Mouse (Mus musculus) c-Kit-positive CD71-positive TER-119-negative erythroid progenitor cells, embryonic 14.5 days (primary cell): ENCODE results near the gene Spata31d1d.
"Not testable (repeated sequence)": the region's sequence is repeated elsewhere in the genome, so short reads cannot be mapped to it uniquely, and the experiment has no call there.

Experiments used
- DNase-seq: peaks from one replicate; pipeline ENCODE4 v3.0.0-alpha.2; 2013; ENCODE audit warnings: low read depth

The Spata31d1d gene

DNA sequence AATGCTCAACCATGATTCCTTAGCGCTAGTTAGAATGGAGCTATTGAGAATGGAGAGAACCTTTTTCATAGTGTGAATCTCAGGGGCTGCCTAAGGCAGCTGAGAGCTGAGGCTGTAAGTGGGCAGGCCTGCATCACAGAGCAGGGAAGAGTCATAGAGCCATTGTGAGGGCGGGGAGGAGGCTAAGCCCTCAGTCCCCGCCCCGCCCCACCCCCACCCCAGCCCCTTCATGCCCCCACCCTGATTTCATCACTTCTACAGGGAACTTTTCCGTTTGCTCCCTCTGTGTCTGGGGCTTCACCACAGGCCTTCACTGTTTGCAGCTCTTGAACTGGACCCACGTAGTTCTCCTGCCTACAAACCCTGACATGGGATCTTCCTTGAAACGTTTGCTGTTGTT is at the start of gene Spata31d1d:
Gene Spata31d1d (minus strand): TSS at position 101 of the 400 bp plus-strand sequence.
- no peak for DNase-seq

DNA sequence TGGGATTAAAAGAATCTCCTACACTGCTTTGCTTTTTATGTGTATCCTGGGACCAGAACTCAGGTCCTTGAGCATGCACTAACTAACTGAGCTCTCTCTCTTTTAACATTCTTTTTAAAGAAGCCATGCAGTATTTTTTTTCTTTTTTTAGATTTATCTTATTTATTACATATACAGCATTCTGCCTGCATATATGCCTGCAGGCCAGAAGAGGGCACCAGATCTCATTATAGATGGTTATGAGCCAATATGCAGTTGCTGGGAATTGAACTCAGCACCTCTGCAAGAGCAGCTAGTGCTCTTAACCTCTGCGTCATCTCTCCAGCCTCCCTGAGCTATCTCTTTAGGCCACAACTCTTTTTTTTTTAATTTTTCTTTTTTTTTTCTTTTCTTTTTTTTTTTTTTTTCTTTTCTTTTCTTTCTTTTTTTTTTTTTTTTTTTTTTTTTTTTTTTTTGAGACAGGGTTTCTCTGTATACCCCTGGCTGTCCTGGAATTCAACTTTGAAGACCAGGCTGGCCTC is 48.3 kb upstream of the Spata31d1d start:
- not testable (repeated sequence) for DNase-seq

DNA sequence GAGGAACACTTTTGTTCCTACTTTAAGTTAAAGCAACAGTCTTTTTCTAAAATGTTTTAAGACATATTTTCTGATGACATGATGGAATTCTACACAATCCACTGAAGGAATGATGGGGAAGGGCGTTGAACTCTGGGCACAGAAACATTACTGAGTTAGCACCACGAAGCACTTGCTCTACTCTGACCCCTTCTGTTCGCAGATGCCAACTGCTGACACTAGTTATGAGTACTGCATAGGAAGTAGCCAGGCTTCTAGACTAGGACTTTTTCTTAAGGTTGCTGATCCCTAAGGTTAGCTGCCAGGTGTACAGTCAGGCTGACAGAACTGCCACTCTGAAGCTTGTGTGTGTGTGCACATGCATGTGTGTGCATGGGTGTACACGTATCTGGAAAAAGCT is 47.7 kb upstream of the Spata31d1d start:
- no peak for DNase-seq

DNA sequence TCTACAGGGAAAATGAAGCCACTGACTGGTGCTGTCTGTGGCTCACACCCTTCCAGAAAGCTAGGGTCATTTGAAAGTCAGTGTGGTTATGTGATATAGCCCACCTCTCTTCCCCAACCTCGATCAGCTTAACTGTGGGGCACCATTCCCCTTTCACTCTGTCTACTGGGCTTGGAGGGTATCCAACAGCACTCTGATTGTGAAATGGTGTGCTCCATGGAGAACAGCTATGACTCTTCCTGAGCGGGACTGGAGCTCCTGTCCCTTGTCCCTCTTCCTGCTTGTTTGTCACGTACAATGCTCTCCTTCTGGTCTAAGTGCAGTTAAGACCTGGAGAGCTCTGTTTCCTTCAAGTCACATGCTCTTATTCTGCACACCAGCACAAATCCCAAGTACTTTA is 43.6 kb upstream of the Spata31d1d start:
- no peak for DNase-seq

DNA sequence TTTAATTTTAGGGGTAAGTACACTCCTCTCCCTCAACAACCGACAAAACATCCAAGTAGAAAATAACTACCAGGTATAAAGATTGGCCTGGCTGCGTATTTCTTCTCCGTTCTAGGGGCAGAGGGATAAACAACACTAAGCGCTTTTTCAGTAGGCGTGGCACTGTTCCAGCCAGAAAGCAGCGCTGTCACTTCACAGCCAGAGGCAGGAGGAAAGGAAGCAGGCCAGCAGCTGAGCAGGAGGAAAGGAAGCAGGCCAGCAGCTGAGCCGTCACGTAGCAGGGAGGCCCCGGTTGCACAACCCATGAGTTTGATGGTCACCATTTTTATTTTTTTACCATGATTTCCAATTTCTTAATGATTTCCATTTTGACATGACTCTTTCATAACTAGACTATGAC is 39.7 kb upstream of the Spata31d1d start:
- DNase-seq = peak; percentile 73

DNA sequence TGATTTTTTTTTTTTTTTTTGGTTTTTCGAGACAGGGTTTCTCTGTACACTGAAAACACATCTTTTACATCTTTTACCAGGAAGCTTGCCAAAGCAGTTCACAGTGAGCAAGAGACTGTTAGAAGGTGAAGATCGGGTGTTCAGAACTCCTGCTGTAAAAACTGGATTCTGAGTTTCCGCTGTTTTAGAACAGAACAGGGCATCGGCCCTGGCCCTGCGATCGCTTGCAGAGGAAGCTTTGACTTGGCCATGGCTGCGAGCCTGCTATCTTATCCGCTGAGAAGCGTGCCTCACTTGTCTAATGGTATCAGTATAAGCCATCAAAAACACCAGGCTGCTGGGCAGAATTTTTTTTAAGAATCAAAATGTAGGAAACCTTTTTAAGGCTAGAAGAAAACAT is 39.3 kb upstream of the Spata31d1d start:
- no peak for DNase-seq

DNA sequence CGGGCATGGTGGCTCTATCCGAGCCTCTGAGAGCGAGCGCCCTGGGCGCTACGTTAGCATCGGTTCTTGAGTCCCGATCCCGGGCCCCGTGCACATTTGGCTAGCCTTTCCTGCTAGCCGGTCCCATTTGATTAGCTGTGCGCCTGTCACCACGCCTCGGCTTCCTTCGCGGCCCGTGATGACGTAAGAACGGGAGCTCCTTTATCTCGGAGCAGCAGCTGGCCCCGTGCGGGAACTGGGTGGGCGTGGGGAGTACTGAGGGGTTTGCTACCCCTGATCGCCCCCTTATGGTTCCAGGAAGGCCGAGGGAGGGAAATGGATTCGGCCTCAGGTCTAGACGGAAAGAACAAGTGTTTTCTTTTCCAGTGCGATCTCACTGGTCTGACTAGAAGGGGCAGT is 38.6 kb upstream of the Spata31d1d start:
- peak; percentile 98 for DNase-seq

DNA sequence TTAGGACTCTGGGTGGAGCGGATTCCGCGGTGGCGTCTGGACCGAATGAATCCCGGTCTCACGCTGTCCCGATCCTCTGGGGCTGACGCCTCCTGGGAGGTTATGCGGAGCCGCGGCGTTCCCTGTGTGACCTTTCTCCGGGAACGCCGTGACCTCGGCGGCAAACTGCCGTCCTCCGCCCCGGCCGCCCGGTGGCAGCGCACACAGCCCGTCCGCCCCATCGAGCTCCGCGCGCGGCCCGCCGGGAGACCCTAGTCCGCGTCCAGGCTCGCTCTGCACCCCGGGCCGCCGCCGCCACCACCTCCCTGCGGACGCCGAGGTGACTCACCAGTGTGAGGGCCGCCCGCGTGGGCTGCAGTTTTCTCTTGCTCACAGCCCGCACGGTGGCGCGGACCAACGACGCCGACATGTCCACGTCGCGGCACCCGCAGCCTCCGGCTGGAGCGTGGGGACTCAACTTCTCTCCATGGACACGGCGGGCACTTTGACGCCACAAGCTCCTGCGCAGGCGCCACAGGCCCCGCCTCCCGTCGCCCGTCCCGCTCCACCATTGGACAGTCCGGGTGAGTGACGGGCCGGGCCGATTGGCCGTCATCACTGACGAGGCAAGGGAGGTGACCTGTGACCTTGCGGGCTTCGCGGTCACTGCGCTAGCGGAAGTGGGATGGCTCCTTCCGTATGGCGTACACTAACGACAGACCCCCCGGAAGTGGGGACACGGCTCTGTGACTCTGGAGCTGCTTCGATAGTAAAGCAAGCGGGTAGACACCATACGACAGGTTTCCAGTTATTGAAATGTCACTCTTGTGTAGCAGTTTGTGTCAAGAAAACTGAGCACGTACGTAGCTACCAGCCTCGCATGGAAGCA is 38.0 kb upstream of the Spata31d1d start, which contains the start of gene Isca1:
Gene Isca1 (minus strand): TSS at position 515 of the 868 bp plus-strand sequence.
- DNase-seq = peak; percentile 93

DNA sequence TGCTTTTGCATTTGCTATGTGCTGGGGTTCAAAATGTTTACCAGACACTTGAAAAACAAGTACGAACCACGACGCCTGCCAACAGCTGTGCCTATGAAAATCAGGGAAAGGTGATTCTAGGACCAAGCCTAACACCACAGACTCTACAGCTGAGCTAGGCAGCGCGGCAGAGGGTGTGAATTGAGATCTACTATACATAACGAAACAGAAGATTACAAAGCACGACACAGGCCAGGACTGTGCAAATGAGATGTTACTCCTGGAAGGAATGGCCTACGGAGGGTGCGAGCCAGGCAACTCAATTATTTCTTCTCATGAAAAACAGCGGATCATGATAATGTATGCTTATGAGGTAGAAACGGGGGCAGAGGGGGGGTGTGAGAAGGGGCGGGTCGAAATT is 37.0 kb upstream of the Spata31d1d start:
- DNase-seq = no peak

DNA sequence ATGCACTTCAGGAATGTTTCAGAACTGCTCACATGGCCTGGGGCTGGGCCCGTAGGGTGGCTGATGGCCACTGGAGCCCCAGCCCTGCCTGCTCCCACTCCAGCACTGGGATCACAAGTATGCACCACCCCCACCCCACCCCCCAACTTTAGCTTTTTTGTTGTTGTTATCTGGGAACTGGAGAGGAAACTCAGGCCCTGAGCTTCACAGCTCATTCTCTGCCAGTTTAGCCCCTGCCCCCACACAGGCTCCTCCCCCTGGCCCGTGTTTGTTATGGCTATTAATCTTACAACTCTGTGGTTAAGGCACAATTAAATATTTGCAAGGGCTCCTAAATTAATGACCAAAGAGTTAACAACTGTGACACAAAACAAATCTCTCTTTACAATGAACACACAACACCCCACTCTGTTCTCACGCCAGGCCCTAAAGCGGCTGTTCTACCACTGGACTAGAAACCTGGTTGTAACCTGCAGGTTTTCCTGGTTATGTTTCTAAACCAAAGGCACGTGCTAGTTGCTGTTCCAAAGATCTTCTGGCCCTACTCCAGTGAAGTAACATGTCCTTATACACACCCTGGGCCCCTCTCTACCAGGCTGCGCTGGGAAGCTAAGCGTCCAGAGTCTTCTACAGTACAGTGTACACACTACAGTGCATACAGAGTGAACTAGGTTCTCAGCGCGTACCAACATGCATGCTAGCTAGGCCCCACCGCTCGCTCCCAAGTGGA is 35.4 kb upstream of the Spata31d1d start:
- DNase-seq = no peak

DNA sequence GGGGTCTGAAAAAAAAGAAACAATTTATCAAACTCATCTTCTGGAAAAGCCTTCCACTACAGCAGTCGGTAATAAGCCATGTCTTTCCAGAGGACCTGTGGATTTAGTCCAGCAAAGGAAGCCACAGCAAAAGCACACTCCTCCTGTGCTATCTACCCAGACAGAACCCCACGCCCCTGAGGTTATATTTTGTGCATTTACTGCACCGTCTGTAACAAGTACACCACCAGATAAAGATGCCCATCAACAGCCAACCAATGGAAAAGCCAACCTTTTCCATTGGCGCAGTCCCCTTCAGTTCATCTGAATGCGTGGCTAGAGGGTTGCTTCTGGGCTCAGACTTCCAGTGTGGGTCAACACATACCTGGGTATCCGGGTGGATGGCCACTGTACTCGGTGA is 31.2 kb upstream of the Spata31d1d start:
- DNase-seq = no peak

DNA sequence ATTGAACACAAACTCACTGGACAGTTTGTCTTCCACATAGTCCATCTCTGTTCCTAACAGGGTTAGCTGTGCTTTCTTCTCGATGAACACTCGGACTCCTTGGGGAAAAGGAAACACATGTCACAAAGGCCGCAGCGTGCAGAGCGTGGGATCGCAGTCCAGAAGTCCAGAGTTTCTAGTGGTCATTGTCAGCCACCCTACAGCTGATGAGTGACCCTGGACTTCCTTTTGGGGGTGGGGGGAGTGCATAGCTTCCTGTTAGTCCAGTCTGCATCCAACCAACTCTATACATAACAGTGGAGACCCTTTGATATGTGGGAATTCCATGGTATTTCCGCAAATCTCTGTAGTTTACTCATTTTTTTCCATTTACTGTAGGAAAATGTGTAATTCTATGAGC is 25.4 kb upstream of the Spata31d1d start:
- no peak for DNase-seq

DNA sequence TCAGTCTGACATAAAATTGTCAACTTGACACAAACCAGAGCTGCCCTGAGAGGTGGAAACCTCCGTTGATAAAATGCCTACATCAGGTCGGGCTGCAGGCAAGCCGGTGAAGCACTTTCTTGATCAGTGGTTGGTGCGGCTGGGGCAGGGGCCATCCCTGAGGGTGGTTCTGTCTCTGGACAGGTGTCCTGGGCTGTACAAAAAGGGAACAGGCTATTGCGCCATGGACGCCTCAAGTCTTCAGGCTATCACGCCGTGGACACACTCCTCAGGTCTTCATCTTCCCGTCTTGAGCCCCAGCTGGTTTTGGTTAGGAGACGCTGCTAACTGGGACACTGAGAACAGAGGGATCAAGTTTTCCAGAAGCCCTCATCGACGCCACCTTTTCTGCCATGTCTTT is 18.8 kb upstream of the Spata31d1d start:
- no peak for DNase-seq

DNA sequence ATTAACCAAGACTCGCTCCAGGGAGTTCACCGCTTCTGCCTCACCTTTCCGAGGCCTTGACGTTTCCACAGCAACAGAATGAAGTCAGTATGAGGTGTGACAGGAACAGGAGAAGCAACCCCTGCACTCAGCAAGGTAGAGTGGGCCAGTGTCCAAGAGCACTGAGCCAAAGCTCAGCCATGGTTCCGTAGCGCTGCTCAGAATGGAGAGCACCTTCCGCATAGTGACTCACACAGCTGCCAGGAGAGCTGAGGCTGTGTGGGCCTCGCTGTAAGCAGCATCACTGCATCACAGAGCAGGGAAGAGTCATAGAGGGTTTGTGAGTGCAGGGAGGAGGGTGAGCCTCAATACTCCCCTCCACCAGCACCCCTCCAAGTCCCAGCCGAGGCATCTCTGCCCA is 15.2 kb upstream of the Spata31d1d start, which contains the start of gene 1700014D04Rik:
Gene 1700014D04Rik (minus strand): TSS at position 42 of the 400 bp plus-strand sequence.
- DNase-seq = no peak

DNA sequence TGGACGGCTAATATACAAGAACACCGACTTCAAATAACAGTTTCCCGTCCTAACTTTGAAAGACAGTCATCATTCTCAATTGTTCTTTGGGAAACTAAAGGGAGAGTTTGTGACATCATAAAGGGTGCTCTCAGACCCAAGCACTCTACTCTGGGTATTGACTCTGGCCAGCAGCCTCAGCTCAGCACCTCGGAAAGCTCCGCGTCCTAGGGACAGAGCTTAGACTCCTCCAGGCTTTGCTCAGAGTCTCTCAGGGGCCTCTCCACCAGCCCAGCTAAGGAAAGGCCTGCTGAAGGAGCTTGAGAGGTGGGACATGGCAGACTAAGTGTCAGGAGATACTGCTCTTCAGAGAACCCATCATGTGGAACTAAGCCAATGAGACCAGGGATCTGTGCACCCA is 14.6 kb upstream of the Spata31d1d start:
- DNase-seq = no peak

DNA sequence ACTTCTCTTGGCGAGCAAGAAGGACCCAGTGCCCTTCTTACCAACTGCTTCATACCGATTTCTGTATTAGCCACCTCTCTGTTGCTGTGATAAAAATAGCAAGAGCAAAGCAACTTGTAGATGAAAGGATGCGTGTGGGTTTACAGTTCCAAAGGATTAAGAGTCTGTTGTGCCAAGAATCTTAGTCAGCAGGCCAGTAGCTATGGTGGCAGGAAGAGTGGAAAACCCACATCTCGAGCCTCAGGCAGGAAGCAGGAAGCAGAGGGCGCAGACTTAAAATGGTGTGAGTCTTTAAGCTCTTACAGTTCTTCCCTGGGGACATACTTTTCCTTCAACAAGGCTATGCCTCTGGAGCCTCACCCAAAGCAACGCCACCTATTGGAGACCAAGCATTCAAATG is 13.9 kb upstream of the Spata31d1d start:
- DNase-seq = no peak

DNA sequence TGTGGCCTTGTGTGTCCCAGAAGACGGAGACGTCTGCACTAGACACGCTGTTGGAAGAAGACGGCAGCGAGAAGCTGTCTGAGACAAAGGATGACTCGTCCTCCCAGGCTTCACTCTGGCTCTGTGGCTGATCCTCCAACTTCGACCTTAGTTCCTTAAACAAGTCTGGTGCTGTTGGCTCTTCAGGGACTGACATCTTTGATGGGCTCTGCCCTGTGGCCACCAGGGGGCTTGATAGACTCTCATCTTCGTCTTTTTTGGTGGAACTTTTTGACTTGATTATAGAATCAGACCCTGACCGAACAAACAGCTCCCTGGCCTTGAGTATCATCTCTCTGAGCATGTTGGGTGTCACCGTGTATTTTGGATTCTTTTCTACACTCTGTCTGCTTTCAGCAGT is 10.1 kb upstream of the Spata31d1d start:
- no peak for DNase-seq

DNA sequence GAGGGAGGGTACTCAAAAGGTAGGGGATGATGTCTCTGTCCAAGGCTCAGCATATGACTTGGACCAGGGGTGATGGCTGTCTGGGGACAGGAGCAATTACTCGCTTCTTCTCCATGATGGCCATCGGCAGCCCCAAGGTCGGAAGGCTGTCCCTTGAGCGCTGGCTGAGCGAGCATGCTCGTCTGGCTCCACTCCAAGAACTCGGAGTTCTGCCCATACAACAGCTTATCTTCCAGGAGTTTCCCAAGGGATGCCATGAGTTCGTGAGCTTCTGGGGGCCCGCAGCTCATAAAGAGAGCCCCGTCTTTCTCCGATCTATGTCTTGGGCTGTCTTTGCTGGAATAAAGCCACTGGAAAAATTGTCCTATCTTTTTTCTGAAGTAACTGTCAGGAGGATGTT is 9.5 kb upstream of the Spata31d1d start:
- DNase-seq = no peak

DNA sequence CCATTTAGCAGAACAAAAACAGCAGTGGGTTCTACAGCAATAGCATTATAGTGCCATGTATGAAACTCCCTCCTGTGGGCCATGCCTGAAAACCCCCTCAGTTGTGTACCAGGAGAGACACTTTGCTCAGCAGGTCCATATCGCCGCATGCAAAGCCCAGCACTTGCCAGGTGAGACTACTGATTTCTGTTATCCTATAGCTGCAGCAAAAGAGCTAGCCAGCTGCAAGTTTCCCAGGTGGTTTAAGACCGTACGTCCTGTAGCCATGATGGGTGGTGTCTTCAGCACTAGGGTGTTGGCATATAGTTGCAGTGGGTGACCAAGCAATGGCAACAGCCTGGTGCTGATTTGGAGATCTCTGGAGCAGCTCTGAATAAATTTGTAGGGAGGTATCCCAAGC is 7.8 kb upstream of the Spata31d1d start:
- peak; percentile 66 for DNase-seq

DNA sequence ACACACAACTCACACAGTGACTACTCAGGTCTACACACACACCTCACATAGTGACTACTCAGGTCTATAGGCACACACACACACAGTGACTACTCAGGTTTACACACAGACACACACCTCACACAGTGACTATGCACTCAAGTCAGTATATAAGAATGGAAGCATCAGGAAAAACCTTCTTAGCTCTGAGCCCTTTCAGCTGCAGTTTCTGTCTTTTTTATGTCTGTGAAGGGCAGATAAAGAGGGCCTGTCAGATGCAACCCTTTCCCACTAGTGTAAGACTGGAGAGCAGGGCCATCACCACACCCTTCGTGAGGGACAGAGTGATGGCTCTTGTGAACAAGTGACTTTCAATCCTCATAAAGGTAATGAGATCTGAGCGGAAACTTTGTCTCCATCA is 6.9 kb upstream of the Spata31d1d start:
- DNase-seq = peak; percentile 61

DNA sequence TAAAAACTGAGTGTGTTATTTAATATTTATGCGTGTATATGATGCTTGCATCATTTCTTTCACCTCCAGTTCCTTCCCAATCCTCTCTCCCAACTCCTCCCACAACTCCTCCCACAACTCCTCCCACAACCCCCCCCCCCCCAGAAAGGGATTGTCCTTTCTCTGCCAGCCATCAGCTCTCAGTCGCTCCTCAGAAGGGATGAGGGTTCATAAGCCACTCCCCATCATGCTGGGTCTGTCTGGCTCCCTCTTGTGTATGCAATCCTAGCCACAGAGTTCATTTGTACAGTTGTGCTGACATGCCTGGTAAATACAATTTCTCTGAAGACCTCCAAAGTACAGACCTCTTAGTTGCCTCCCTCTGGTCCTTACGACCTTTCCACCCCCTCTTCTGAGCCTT is 3.6 kb upstream of the Spata31d1d start:
- DNase-seq = peak; percentile 44

DNA sequence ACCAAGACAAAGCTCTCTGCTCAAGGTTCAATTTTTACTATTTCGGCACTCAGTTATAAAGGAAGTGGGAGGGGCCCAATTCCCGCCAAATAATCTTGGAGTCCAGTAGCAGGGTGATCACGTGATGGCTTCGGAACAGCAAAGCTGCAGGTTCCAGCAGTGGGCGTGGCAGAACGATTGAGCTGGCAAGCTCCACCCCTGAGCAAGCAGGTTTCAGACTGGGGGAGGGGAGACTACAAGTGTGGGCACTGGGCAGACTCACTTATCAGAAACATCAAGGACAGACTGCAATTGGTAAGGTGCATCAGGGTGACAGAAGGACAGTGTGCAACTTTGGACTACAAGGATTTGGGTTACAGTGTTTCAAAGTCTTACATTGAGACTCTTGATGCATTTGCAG is 2.8 kb upstream of the Spata31d1d start:
- DNase-seq = not testable (repeated sequence)

DNA sequence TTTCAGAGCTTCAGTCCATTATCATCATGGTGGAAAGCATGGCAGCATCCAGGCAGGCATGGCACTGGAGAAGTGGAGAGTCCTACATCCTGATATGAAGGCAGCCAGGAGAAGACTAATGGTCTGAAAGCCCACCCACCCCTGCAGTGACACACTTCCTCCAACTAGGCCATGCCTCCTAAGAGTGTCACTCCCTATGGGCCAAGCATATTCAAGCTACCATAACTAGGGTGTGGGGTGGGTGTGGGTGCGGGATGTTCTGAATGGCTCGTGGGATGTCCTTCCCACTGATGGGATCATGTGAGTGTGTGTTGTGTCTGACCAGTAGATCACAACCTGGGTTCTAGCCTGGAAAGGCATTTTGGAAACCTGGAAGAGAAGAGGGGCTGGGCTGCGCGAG is 2.4 kb upstream of the Spata31d1d start:
- DNase-seq = no peak
